Mouse (Mus musculus): ENCODE results near the gene Actl7a.

Gene Actl7a

DNA sequence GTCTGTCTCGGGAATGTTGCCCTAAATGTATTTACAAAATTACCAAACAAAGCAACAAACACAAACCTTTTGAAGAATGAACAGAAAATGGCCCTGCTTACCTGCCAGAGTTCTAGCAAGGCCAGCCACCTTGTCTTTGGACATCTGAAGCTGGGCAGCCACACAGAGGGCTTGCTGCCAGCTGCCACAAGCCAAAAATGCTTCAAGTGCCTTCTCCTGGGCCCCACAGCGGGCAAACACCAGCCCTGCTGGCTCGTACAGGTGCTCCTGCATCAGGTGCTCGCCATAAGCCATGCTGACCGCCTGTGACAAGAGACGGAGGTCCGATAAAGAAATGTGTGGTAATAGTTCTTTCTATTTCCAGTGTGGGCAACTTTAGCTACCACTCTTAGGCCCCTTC lies 25.7 kb downstream of the Actl7a start:
- H3K36me3 ChIP-seq (ENCODE audit: insufficient read depth, low read length) = peaks cover 97% of the 10 kb centered on the region
- H3K4me1 ChIP-seq (replicated peaks; ENCODE audit: low read depth, low read length) = peaks cover 13% of the 10 kb centered on the region; the same call in 1 of the 2 replicates
- no peaks in the 10 kb centered on the region for H3K27me3 ChIP-seq (ENCODE audit: insufficient read depth, low read length)
- H3K4me3 ChIP-seq (replicated peaks; ENCODE audit: low read length) = no peak overlapping the region
- no peak for TF ChIP-seq POU5F1 (IDR thresholded peaks at IDR 0.05; ENCODE audit: borderline replicate concordance, low read length)
- TF ChIP-seq NANOG (IDR thresholded peaks at IDR 0.05; ENCODE audit: borderline replicate concordance, low read length) = no peak
- no peak for TF ChIP-seq CTCF (conservative IDR thresholded peaks at IDR 0.05; ENCODE audit: low read length)
- H3K9me3 ChIP-seq (ENCODE audit: low read length) = no peaks in the 10 kb centered on the region

DNA sequence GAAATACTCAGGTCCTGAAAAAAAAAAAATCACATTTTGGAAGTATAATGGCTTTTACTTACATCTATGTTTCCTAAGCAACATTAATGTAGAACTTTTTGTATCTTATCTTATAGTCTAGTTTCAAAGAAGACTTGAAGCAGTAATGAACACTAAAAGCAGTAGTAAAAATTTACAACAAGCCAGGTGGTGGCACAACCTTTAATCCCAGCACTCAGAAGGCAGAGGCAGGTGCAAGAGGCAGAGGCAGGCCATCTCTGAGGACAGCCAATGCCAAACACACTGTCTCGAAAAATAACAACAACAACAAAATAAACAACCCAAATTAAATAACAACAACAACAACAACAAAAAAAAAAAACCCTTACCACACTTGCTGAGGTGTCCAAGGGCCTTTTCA lies 27.9 kb downstream of the Actl7a start:
- peaks cover 98% of the 10 kb centered on the region for H3K36me3 ChIP-seq (ENCODE audit: insufficient read depth, low read length)
- peaks cover 7% of the 10 kb centered on the region; the same call in 1 of the 2 replicates for H3K4me1 ChIP-seq (replicated peaks; ENCODE audit: low read depth, low read length)
- H3K27me3 ChIP-seq (ENCODE audit: insufficient read depth, low read length) = no peaks in the 10 kb centered on the region
- H3K4me3 ChIP-seq (replicated peaks; ENCODE audit: low read length) = no peak overlapping the region
- no peaks in the 10 kb centered on the region for H3K9me3 ChIP-seq (ENCODE audit: low read length)
- TF ChIP-seq POU5F1 (IDR thresholded peaks at IDR 0.05; ENCODE audit: borderline replicate concordance, low read length) = no peak
- TF ChIP-seq CTCF (conservative IDR thresholded peaks at IDR 0.05; ENCODE audit: low read length) = no peak
- no peak for TF ChIP-seq NANOG (IDR thresholded peaks at IDR 0.05; ENCODE audit: borderline replicate concordance, low read length)

DNA sequence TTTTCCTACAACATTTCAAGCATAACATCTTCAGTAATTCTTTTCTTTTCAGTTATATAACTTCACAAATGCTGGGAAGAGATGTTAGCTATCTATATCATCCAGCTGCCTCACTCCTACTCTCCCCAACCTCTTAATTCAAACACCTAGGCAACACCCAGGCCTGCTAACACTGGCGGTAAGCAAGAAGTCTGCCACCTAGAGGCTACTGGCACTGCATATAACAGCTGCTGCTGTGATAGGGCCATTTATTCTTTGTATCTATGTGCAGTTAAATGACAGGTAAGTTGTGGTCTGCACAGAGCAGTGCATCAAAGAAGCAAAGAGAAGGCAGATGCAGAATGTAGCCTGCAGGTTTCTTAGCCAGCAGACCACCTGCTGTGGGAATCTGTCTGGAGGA lies 48.2 kb downstream of the Actl7a start:
- H3K4me1 ChIP-seq (replicated peaks; ENCODE audit: low read depth, low read length) = peaks cover 6% of the 10 kb centered on the region; the same call in 1 of the 2 replicates
- TF ChIP-seq NANOG (IDR thresholded peaks at IDR 0.05; ENCODE audit: borderline replicate concordance, low read length) (no peak), POU5F1 (IDR thresholded peaks at IDR 0.05; ENCODE audit: borderline replicate concordance, low read length) (no peak), CTCF (conservative IDR thresholded peaks at IDR 0.05; ENCODE audit: low read length) (peak; percentile 72)
- H3K4me3 ChIP-seq (replicated peaks; ENCODE audit: low read length) = no peak overlapping the region
- H3K36me3 ChIP-seq (ENCODE audit: insufficient read depth, low read length) = peaks cover 96% of the 10 kb centered on the region
- H3K27me3 ChIP-seq (ENCODE audit: insufficient read depth, low read length) = no peaks in the 10 kb centered on the region
- no peaks in the 10 kb centered on the region for H3K9me3 ChIP-seq (ENCODE audit: low read length)
